ENCODE assay signal across 26 mouse cellular contexts in genomic region chr10:94011024-94011423, GRCm38 (mm10). TPM values are rescaled to one million over a fixed set of nuclear protein-coding genes. Genes with fewer than 3 reads are reported as not detected.
DNase-seq lines count a peak whose midpoint lies in the region; ATAC-seq and TF ChIP-seq lines count a peak whose summit lies in the region.
"Had no signal": no experiment of that assay in that cellular context is flagged by ENCODE, and none has a peak within 500 bp of the region (broad histone marks: within the 10 kb centered on the region; RNA-seq: fewer than 3 reads in every experiment).

No protein-coding gene starts in this region.

- no peak overlapping the region for H3K4me2 ChIP-seq in intestine, embryonic 14.5 days (ENCODE audit: low read length)
- H3K4me2 ChIP-seq in intestine, postnatal 0 days (replicated peaks; ENCODE audit: low read depth), result no peak overlapping the region
- no peak overlapping the region for H3K4me2 ChIP-seq in lung, embryonic 14.5 days
- H3K4me2 ChIP-seq: heart, embryonic 15.5 days; kidney, embryonic 15.5 days; midbrain, embryonic 12.5 days had no signal

- no peak for TF ChIP-seq CTCF in intestine, postnatal 0 days (IDR thresholded peaks at IDR 0.05; ENCODE audit: low read depth)
- no peak for TF ChIP-seq CTCF in lung, embryonic 14.5 days (IDR thresholded peaks at IDR 0.05; ENCODE audit: low read depth)
- TF ChIP-seq CTCF in brain, embryonic 14.5 days (IDR thresholded peaks at IDR 0.05; ENCODE audit: borderline replicate concordance, extremely low read depth, insufficient read depth, insufficient read length), result no peak

- peak; percentile 51 for DNase-seq in embryo, embryonic 10.5 days (ENCODE audit: low spot score)
- DNase-seq in embryo, embryonic 10 days (ENCODE audit: low spot score), result no peak
- peak; percentile 23 for DNase-seq in intestine, embryonic 14.5 days (ENCODE audit: low spot score)
- DNase-seq in lung, embryonic 14.5 days, result peak; percentile 81
- no peak for DNase-seq in lung, postnatal 10 days
- peak; percentile 17 for DNase-seq in brain, embryonic 14.5 days (ENCODE audit: low read depth)
- DNase-seq: adrenal gland, postnatal 10 days; cerebellum, adult 2 months; cerebellum, postnatal 25 days; forebrain, postnatal 0 days; gastrocnemius, postnatal 25 days; heart, adult 18-20 months; left cerebral cortex, postnatal 4 days; right cerebral cortex, postnatal 14 days; spleen, adult 18-20 months; thymus, postnatal 14 days had no signal

- no peak overlapping the region for H3K4me3 ChIP-seq in intestine, embryonic 14.5 days (ENCODE audit: low read depth, low read length)
- no peak overlapping the region for H3K4me3 ChIP-seq in intestine, postnatal 0 days (ENCODE audit: low read depth, low read length)
- H3K4me3 ChIP-seq in lung, embryonic 14.5 days (ENCODE audit: low read depth, low read length), result no peak overlapping the region
- H3K4me3 ChIP-seq: embryonic facial prominence, embryonic 10.5 days; heart, embryonic 15.5 days; hindbrain, embryonic 10.5 days; kidney, embryonic 15.5 days; midbrain, embryonic 12.5 days had no signal

- peaks cover 2% of the 10 kb centered on the region; the same call in 1 of the 2 replicates for H3K4me1 ChIP-seq in intestine, embryonic 14.5 days (replicated peaks; ENCODE audit: control insufficient read depth, insufficient read depth, low read length)
- H3K4me1 ChIP-seq in intestine, postnatal 0 days (replicated peaks; ENCODE audit: control insufficient read depth, insufficient read depth, low read length), result no peaks in the 10 kb centered on the region
- H3K4me1 ChIP-seq in lung, embryonic 14.5 days (ENCODE audit: insufficient read depth), result no peaks in the 10 kb centered on the region
- H3K4me1 ChIP-seq: embryonic facial prominence, embryonic 10.5 days; heart, embryonic 15.5 days; midbrain, embryonic 12.5 days had no signal

- no peaks in the 10 kb centered on the region for H3K9me3 ChIP-seq in intestine, embryonic 14.5 days (ENCODE audit: control insufficient read depth, low read length)
- H3K9me3 ChIP-seq in intestine, postnatal 0 days (ENCODE audit: control insufficient read depth), result no peaks in the 10 kb centered on the region
- no peaks in the 10 kb centered on the region for H3K9me3 ChIP-seq in lung, embryonic 14.5 days (ENCODE audit: low read depth, low read length)
- H3K9me3 ChIP-seq: embryonic facial prominence, embryonic 10.5 days; heart, embryonic 15.5 days; hindbrain, embryonic 10.5 days; kidney, embryonic 15.5 days; midbrain, embryonic 12.5 days had no signal

- no peak overlapping the region for H3K9ac ChIP-seq in intestine, embryonic 14.5 days (ENCODE audit: low read length)
- no peak overlapping the region for H3K9ac ChIP-seq in intestine, postnatal 0 days (ENCODE audit: low read depth, low read length)
- no peak overlapping the region for H3K9ac ChIP-seq in lung, embryonic 14.5 days
- H3K9ac ChIP-seq: forebrain, postnatal 0 days; heart, embryonic 15.5 days; kidney, embryonic 15.5 days; liver, embryonic 14.5 days; midbrain, embryonic 12.5 days had no signal

- 29% methylated on average over 2 of the region's 2 CpGs for WGBS in intestine, embryonic 14.5 days
- 35% methylated on average over 2 of the region's 2 CpGs for WGBS in intestine, postnatal 0 days
- WGBS in lung, embryonic 14.5 days, result 25% methylated on average over 2 of the region's 2 CpGs

- no peak for ATAC-seq in intestine, embryonic 14.5 days (replicated peaks; ENCODE audit: low FRiP score, low TSS enrichment, low read depth)
- ATAC-seq in intestine, postnatal 0 days, result no peak
- ATAC-seq in lung, embryonic 14.5 days (ENCODE audit: insufficient read depth), result peak; percentile 81
- no peak for ATAC-seq in monocyte, adult 5-6 weeks (replicated peaks; ENCODE audit: insufficient number of reproducible peaks, low FRiP score, low TSS enrichment, poor library complexity, severe bottlenecking)
- ATAC-seq: forebrain, postnatal 0 days; hindbrain, embryonic 16.5 days; intestine, embryonic 16.5 days had no signal

- peaks cover 8% of the 10 kb centered on the region for H3K36me3 ChIP-seq in intestine, embryonic 14.5 days (ENCODE audit: control insufficient read depth, insufficient read depth, low read length)
- 0 out of 2 replicates have a peak, but pooled peaks cover 4% of the 10 kb centered on the region for H3K36me3 ChIP-seq in intestine, postnatal 0 days (ENCODE audit: control insufficient read depth, insufficient read depth)
- peaks cover 9% of the 10 kb centered on the region; the same call in 1 of the 2 replicates for H3K36me3 ChIP-seq in lung, embryonic 14.5 days (ENCODE audit: insufficient read depth)

- H3K27ac ChIP-seq in intestine, embryonic 14.5 days (ENCODE audit: low read depth), result no peak overlapping the region
- H3K27ac ChIP-seq in intestine, postnatal 0 days (ENCODE audit: low read depth, low read length), result no peak overlapping the region
- H3K27ac ChIP-seq in lung, embryonic 14.5 days (ENCODE audit: low read depth), result peak overlapping the region; percentile 5; the same call in 1 of the 2 replicates
- H3K27ac ChIP-seq: embryonic facial prominence, embryonic 10.5 days; heart, embryonic 15.5 days; hindbrain, embryonic 10.5 days; kidney, embryonic 15.5 days; liver, embryonic 14.5 days; midbrain, embryonic 12.5 days had no signal

- H3K27me3 ChIP-seq in intestine, embryonic 14.5 days (replicated peaks; ENCODE audit: control insufficient read depth, insufficient read depth, low read length), result no peaks in the 10 kb centered on the region
- no peaks in the 10 kb centered on the region for H3K27me3 ChIP-seq in intestine, postnatal 0 days (replicated peaks; ENCODE audit: control insufficient read depth, insufficient read depth, low read length)
- no peaks in the 10 kb centered on the region for H3K27me3 ChIP-seq in lung, embryonic 14.5 days (ENCODE audit: insufficient read depth, low read length)
- H3K27me3 ChIP-seq: heart, embryonic 15.5 days; kidney, embryonic 15.5 days; midbrain, embryonic 12.5 days had no signal

- TF ChIP-seq POLR2A in brain, embryonic 14.5 days (IDR thresholded peaks at IDR 0.05; ENCODE audit: borderline replicate concordance, extremely low read depth, insufficient read depth, insufficient read length, poor library complexity, severe bottlenecking), result no peak

RNA-seq across cellular contexts. Expression of gene Vezt, which starts 24.6 kb away (rescaled TPM):
- 25.6 and 30.0 TPM in 2 replicates for polyA plus RNA-seq in intestine, embryonic 14.5 days (2014; fragmentation: Nextera tagmentation; extraction: Ambion mirVana)
- 10.2 and 10.6 TPM in 2 replicates for polyA plus RNA-seq in intestine, postnatal 0 days (2015; fragmentation: Nextera tagmentation; extraction: Ambion mirVana)
- 29.3 and 30.0 TPM in 2 replicates for polyA plus RNA-seq in lung, embryonic 14.5 days (2014; fragmentation: Nextera tagmentation; extraction: Ambion mirVana)
- polyA plus RNA-seq in brain, embryonic 14.5 days (2012; rRNA removed), result 53.2 and 56.2 TPM in 2 replicates
- total RNA-seq in monocyte, adult 5-6 weeks (2017), result 3.3 to 7.3 TPM (median 3.7 TPM) in 3 replicates

RNA-seq across cellular contexts. Expression of gene Fgd6, which starts 24.8 kb away (rescaled TPM):
- polyA plus RNA-seq in intestine, embryonic 14.5 days (2014; fragmentation: Nextera tagmentation; extraction: Ambion mirVana), result 5.0 and 5.1 TPM in 2 replicates
- polyA plus RNA-seq in intestine, postnatal 0 days (2015; fragmentation: Nextera tagmentation; extraction: Ambion mirVana), result 2.2 and 2.5 TPM in 2 replicates
- polyA plus RNA-seq in lung, embryonic 14.5 days (2014; fragmentation: Nextera tagmentation; extraction: Ambion mirVana), result 3.3 and 3.6 TPM in 2 replicates
- 2.9 and 5.4 TPM in 2 replicates for polyA plus RNA-seq in brain, embryonic 14.5 days (2012; rRNA removed)
- total RNA-seq in monocyte, adult 5-6 weeks (2017), result 1.5 to 3.0 TPM (median 2.9 TPM) in 3 replicates

Comparison
In these comparisons a context has a peak if more than half of its experiments do, and no peak if none do; other contexts are left out.
1. DNase-seq: peak in embryo, embryonic 10.5 days (single experiment), intestine, embryonic 14.5 days (single experiment), lung, embryonic 14.5 days (single experiment) and brain, embryonic 14.5 days (single experiment); none in embryo, embryonic 10 days (single experiment) and lung, postnatal 10 days (single experiment).